Mouse (Mus musculus) neural tube, embryonic 15.5 days (tissue): ENCODE measurements at regions not wholly inside any gene's neighbourhood (a gene's known extent, or its start where the extent isn't known, plus 50 kb on each side); places are given as distances from the start of the nearest gene placed in this dataset.

Source experiments
- ATAC-seq: fragments of 200-750 bp; cut with Nextera tagmentation; 2 replicates; pipeline ENCODE4 v1.8.0; 2017; ENCODE audit warnings: mild to moderate bottlenecking, moderate TSS enrichment, moderate library complexity; ENCODE audit not compliant: low FRiP score
- H3K27ac ChIP-seq: fragments of 300-500 bp; sonication (generic); replicated peaks from 2 replicates; pipeline ENCODE4 v1.5.1; 2015; ENCODE audit warnings: mild to moderate bottlenecking, inconsistent platforms
- H3K27me3 ChIP-seq: fragments of 300-500 bp; sonication (generic); replicated peaks from 2 replicates; pipeline ENCODE4 v1.6.1; 2015; ENCODE audit warnings: inconsistent platforms
- H3K36me3 ChIP-seq: fragments of 300-500 bp; sonication (generic); 2 replicates; pipeline ENCODE4 v1.6.1; 2015; ENCODE audit warnings: inconsistent platforms
- H3K4me1 ChIP-seq: fragments of 300-500 bp; sonication (generic); 2 replicates; pipeline ENCODE4 v1.6.1; 2015; ENCODE audit warnings: inconsistent platforms
- H3K4me2 ChIP-seq: fragments of 300-500 bp; sonication (generic); 2 replicates; pipeline ENCODE4 v1.6.1; 2015; ENCODE audit warnings: inconsistent platforms, mild to moderate bottlenecking, moderate library complexity
- H3K4me3 ChIP-seq: fragments of 300-500 bp; sonication (generic); replicated peaks from 2 replicates; pipeline ENCODE4 v1.5.1; 2015; ENCODE audit warnings: mild to moderate bottlenecking, inconsistent platforms
- H3K9ac ChIP-seq: fragments of 300-500 bp; sonication (generic); replicated peaks from 2 replicates; pipeline ENCODE4 v1.6.1; 2015; ENCODE audit warnings: mild to moderate bottlenecking, inconsistent platforms
- H3K9me3 ChIP-seq: fragments of 300-500 bp; sonication (generic); replicated peaks from 2 replicates; pipeline ENCODE4 v1.6.1; 2016; ENCODE audit warnings: inconsistent platforms
- WGBS: fragments of 180-500 bp; shearing (Covaris S2); methylation state at CpG from one replicate; pipeline ENCODE4 v1.1.7; 2015; ENCODE audit warnings: mixed read lengths; 5-methylcytosine and 5-hydroxymethylcytosine counted together

- Histone ChIP-seq H3K27ac (no peak overlapping the region), H3K4me2 (no peak overlapping the region), H3K27me3 (no peaks in the 10 kb centered on the region), H3K4me1 (peaks cover 8% of the 10 kb centered on the region), H3K36me3 (no peaks in the 10 kb centered on the region), H3K4me3 (no peak overlapping the region), H3K9ac (no peak overlapping the region), H3K9me3 (no peaks in the 10 kb centered on the region)
- WGBS: 55% methylated on average over 15 of the region's 15 CpGs
- ATAC-seq: no peak
Observed at GRCm38 (mm10) chr17:45252593-45253230, 180.8 kb downstream of the Cdc5l start.

DNA sequence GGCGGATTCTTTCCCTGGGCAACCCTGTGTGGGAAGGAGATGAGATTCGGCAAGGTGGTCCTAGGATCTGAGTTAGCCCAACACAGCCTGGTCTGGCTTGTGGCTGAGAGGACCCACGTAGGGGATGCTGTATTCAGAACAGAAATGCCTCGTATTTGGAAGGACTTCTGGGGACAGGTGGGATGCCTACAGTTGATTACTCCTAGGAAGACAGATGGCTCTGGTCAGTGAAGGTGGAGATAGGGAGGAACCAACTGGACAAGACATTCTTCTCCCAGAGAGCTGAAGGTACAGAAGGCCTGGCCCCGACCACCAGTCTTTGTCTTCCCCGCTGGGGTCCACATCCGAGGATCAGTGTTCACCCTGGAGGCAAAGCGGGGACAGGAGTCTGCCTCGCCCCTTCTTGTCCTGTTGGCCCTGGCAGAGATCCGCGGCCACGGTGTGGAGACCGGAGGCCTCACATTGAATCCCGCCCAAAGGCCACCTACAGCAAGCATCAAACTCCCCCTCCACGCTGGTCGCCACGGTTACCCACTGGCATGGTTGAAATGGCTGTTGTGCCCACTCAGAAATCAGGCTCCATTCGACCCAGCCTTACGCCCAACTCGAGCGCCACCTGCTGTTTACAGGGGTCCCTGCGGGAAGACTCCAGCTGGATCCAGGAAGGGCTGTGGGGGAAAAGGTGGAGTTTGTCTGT, 182.4 kb downstream of the Cdc5l start:
- Histone ChIP-seq H3K27ac (0 out of 2 replicates have a peak overlapping the region, but pooled peaks have one; percentile 11), H3K36me3 (no peaks in the 10 kb centered on the region), H3K9me3 (no peaks in the 10 kb centered on the region), H3K4me1 (peaks cover 13% of the 10 kb centered on the region), H3K27me3 (no peaks in the 10 kb centered on the region), H3K4me3 (no peak overlapping the region), H3K9ac (no peak overlapping the region), H3K4me2 (peak overlapping the region; percentile 46)
- WGBS: 24% methylated on average over 22 of the region's 22 CpGs
- ATAC-seq: peak; percentile 60; the same call in 1 of the 2 replicates

DNA sequence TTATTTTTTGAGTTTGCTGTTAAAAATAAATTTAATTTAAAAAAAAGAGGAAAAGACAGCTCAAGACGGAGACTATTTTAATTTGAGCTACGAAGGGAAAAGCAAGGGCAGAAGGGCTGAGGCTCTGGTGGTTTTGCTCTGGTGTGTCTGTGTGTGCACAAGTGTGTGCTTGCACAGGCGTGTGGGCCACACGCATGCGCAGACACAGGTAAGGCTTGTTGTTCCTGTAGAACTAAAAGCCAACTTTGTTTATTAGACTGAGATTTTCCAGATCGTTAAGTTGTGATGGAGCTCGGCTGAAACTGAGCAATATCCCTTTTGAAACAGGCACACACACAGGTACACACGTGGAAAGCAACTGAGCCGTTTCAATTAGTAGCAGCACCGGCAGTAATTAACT, 183.1 kb downstream of the Cdc5l start:
- Histone ChIP-seq H3K4me2 (no peak overlapping the region), H3K27ac (no peak overlapping the region), H3K27me3 (no peaks in the 10 kb centered on the region), H3K9me3 (no peaks in the 10 kb centered on the region), H3K4me1 (peaks cover 13% of the 10 kb centered on the region), H3K36me3 (no peaks in the 10 kb centered on the region), H3K9ac (no peak overlapping the region), H3K4me3 (no peak overlapping the region)
- ATAC-seq: peak; percentile 33; the same call in 1 of the 2 replicates
- WGBS: 62% methylated on average over 10 of the region's 10 CpGs

DNA sequence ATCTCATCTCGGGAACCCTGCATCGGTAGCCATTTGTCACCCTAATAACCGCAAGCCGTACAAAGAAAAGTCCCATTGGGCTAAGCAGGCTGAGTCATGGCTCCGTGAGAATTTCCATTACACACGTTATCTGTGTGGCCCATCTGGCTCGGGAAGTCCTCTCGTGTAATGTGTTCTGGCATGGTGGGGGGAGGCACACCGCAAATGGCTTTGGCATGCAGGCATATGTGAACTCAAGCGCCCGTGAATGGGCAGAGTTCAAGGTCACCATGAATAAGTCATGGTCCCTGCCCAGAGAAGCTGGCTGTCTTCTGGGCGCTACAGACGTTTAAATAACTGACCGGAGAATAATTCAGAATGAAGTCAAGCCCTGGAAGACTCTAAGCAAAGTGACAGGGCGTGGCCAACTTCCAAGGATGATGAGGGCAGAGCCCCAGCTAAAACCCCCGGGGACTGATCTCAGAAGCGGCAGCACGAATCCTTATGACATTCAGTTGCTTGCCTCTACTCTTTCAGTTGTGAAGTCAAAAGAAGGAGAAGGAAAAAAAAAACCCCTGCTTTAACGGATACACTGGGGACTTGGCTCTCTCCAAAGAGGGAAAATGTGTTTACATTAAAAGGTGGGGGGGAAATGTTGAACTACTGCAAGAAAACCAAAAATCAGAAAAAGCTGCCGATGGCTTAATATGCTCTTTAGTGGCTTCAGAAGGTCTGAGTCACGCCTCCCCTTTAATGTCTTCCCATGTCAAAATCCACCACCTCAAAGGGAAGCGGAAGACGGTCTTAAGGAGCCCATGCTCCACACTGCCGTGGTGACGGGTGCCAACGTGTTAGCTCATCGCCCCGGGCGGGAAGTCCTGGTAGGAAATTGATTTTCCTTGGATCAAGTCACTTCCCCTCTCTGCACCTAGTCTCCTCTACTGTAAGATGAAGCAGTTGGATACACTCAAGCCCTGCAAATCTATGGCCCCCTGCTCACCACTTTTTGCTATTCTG, 186.1 kb downstream of the Cdc5l start:
- H3K9ac ChIP-seq: no peak overlapping the region
- H3K4me3 ChIP-seq: no peak overlapping the region
- H3K27me3 ChIP-seq: no peaks in the 10 kb centered on the region
- peaks cover 26% of the 10 kb centered on the region for H3K4me1 ChIP-seq
- H3K9me3 ChIP-seq: no peaks in the 10 kb centered on the region
- no peak for ATAC-seq
- no peak overlapping the region for H3K4me2 ChIP-seq
- no peak overlapping the region for H3K27ac ChIP-seq
- H3K36me3 ChIP-seq: no peaks in the 10 kb centered on the region
- WGBS: 60% methylated on average over 29 of the region's 29 CpGs

DNA sequence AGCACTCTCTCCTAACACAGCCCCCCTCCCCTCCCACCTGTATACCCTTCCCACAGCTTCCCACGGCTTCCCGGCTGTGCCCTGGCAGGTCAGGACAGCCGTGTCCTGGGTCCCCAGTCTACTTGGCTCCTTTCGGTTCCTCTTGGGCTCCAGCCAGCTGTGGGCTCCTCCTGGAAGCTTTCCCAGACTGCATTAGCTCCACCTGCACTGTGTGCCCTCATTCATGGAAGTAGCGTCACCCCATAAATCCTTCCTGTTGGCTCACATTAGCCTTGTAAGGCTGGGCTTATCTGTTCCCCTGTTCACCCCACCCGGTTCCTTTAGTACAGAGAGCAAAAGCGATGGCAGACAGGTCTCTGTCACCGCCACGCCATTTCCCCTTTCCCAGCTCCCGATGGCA, 188.7 kb downstream of the Cdc5l start:
- H3K36me3 ChIP-seq: no peaks in the 10 kb centered on the region
- no peaks in the 10 kb centered on the region for H3K9me3 ChIP-seq
- no peak overlapping the region; the same call in 1 of the 2 replicates for H3K4me2 ChIP-seq
- no peak overlapping the region for H3K27ac ChIP-seq
- peaks cover 19% of the 10 kb centered on the region for H3K4me1 ChIP-seq
- WGBS: 62% methylated on average over 10 of the region's 10 CpGs
- no peak overlapping the region for H3K4me3 ChIP-seq
- ATAC-seq: peak; percentile 51; the same call in 1 of the 2 replicates
- no peak overlapping the region for H3K9ac ChIP-seq
- H3K27me3 ChIP-seq: no peaks in the 10 kb centered on the region

- Histone ChIP-seq H3K27me3 (no peaks in the 10 kb centered on the region), H3K9me3 (no peaks in the 10 kb centered on the region), H3K9ac (no peak overlapping the region), H3K4me2 (no peak overlapping the region), H3K27ac (no peak overlapping the region; the same call in 1 of the 2 replicates), H3K36me3 (no peaks in the 10 kb centered on the region), H3K4me1 (peaks cover 22% of the 10 kb centered on the region), H3K4me3 (no peak overlapping the region)
- 63% methylated on average over 7 of the region's 7 CpGs for WGBS
- ATAC-seq: no peak
Observed at GRCm38 (mm10) chr17:45243103-45243502, 190.4 kb downstream of the Cdc5l start.

DNA sequence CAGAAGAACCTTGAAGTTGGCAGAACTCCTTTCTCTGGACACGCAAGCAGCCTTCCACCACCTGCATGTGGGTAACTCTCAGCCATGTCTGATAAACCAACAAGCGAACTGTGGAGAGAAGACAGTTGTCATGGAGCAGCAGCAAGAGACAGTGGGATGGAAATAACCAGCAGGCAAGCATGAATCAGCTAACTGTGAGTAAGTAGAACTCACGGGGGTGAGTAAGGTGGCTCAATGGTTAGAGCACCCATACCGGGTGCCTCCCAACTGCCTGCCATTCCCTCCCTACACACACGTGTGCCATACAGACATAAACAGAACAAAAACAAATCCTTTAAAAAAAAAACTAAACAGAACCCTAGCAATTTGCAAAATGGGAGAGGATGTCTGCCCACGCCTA, 191.5 kb downstream of the Cdc5l start:
- no peaks in the 10 kb centered on the region for H3K27me3 ChIP-seq
- H3K36me3 ChIP-seq: no peaks in the 10 kb centered on the region
- no peak for ATAC-seq
- H3K9ac ChIP-seq: no peak overlapping the region
- no peak overlapping the region for H3K4me3 ChIP-seq
- peaks cover 19% of the 10 kb centered on the region for H3K4me1 ChIP-seq
- no peak overlapping the region for H3K4me2 ChIP-seq
- WGBS: 94% methylated on average over 6 of the region's 6 CpGs
- no peaks in the 10 kb centered on the region for H3K9me3 ChIP-seq
- no peak overlapping the region for H3K27ac ChIP-seq

- H3K9ac ChIP-seq: no peak overlapping the region
- H3K27me3 ChIP-seq: no peaks in the 10 kb centered on the region
- no peak overlapping the region for H3K4me3 ChIP-seq
- H3K9me3 ChIP-seq: no peaks in the 10 kb centered on the region
- no peaks in the 10 kb centered on the region for H3K36me3 ChIP-seq
- 23% methylated on average over 7 of the region's 7 CpGs for WGBS
- H3K4me1 ChIP-seq: peaks cover 18% of the 10 kb centered on the region; the same call in 1 of the 2 replicates
- ATAC-seq: no peak
- H3K4me2 ChIP-seq: no peak overlapping the region
- no peak overlapping the region for H3K27ac ChIP-seq
Observed at GRCm38 (mm10) chr17:45240963-45241543, 192.5 kb downstream of the Cdc5l start.

DNA sequence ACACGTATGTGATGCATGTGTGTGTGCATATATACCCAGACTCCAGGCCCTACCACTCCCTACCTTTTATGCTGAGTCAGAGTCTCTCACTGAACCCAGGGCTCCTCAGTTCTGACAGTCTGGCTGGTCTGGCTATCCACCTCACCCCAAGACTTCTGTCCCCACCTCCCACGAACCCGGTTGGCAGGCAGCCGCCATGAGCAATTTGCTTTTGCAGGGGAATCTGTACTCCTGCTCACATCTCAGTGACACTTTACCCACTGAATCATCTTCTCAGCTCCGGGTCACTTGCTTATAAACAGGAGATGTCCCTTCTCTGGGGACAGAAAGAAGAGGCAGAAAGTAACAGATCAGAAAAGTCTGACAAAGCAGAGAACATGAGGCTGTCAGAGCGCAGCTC, 193.0 kb downstream of the Cdc5l start:
- ATAC-seq: no peak
- Histone ChIP-seq H3K27ac (no peak overlapping the region), H3K9ac (no peak overlapping the region), H3K4me1 (peaks cover 18% of the 10 kb centered on the region; the same call in 1 of the 2 replicates), H3K27me3 (no peaks in the 10 kb centered on the region), H3K4me3 (no peak overlapping the region), H3K9me3 (no peaks in the 10 kb centered on the region), H3K36me3 (no peaks in the 10 kb centered on the region), H3K4me2 (no peak overlapping the region)
- 70% methylated on average over 6 of the region's 6 CpGs for WGBS

DNA sequence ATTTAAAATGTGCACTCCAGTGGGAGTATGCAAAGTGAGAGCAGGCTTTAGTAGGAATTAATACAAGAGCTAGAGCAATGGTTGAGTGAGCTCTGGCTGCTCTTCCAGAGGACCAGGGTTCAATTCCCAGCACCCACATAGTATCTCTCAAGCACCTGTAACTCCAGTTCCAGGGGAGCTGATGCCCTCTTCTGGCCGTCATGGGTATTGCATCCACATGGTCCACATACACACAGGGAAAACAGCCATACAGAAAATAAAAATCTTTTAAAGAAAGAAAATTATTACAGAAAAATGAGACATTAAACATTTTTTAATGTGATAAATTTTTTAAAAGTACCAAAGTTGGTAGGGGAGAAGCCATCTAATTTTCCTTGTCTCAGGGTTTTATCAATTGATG, 196.3 kb downstream of the Cdc5l start:
- WGBS: 85% methylated on average over 1 of the region's 1 CpGs

GRCm38 (mm10) chr17:45235401-45235800, 198.1 kb downstream of the Cdc5l start:
- no peak overlapping the region for H3K4me3 ChIP-seq
- 0 out of 2 replicates have a peak, but pooled peaks cover 4% of the 10 kb centered on the region for H3K4me1 ChIP-seq
- H3K36me3 ChIP-seq: no peaks in the 10 kb centered on the region
- no peak overlapping the region for H3K27ac ChIP-seq
- H3K9me3 ChIP-seq: no peaks in the 10 kb centered on the region
- no peaks in the 10 kb centered on the region for H3K27me3 ChIP-seq
- no peak overlapping the region for H3K9ac ChIP-seq
- no peak overlapping the region for H3K4me2 ChIP-seq
- ATAC-seq: no peak
- 90% methylated on average over 7 of the region's 7 CpGs for WGBS

More for the DNA sequence above, 196.3 kb downstream of the Cdc5l start:
- ATAC-seq: no peak
- Histone ChIP-seq H3K4me3 (no peak overlapping the region), H3K9ac (no peak overlapping the region), H3K36me3 (no peaks in the 10 kb centered on the region), H3K9me3 (no peaks in the 10 kb centered on the region), H3K27ac (no peak overlapping the region), H3K4me1 (0 out of 2 replicates have a peak, but pooled peaks cover 4% of the 10 kb centered on the region), H3K27me3 (no peaks in the 10 kb centered on the region), H3K4me2 (no peak overlapping the region)
